Mouse (Mus musculus): ENCODE measurements around the gene Tbx3. TPM values are rescaled to one million over a fixed set of nuclear protein-coding genes. Genes with fewer than 3 reads are reported as not detected.

Tbx3 gene
- polyA plus RNA-seq, 1 experiment = 3.1 TPM

DNA sequence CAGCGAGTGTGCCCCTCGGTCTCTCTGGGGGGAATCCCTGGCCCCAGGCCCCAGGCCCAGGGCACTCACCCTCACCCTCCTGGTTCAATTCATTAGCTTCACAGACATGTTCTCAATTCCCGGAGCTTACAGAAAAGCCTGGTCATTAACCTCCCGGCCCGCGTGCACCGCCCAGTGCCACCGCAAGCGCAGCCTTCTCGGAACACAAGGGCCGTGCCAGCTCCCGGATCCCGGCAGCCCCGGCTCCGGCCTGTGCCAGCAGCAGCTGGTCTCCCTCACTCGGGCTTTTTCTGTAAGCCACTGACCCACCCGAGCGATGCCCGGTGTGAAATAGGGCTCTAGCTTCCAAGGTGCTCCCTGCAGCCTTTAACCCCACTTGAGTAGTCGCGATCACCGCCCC, 43.8 kb upstream of the Tbx3 start:
- no peak overlapping the region for H3K4me2 ChIP-seq (ENCODE audit: low read depth)
- H3K79me2 ChIP-seq (ENCODE audit: control insufficient read depth, insufficient read depth) = no peaks in the 10 kb centered on the region
- H3K36me3 ChIP-seq (ENCODE audit: control insufficient read depth, insufficient read depth) = no peaks in the 10 kb centered on the region
- H3ac ChIP-seq (ENCODE audit: control insufficient read depth, insufficient read length) = no peak overlapping the region
- no peaks in the 10 kb centered on the region for H3K27me3 ChIP-seq (ENCODE audit: control insufficient read depth, insufficient read depth, insufficient read length)
- no peak overlapping the region for H3K4me3 ChIP-seq
- TF ChIP-seq CEBPB (IDR thresholded peaks at IDR 0.05; ENCODE audit: insufficient read depth, poor library complexity, severe bottlenecking) (no peak), TCF12 (IDR thresholded peaks at IDR 0.05; ENCODE audit: insufficient read depth, poor library complexity, severe bottlenecking) (no peak), MAX (IDR thresholded peaks at IDR 0.05; ENCODE audit: low read depth) (no peak), POLR2A (IDR thresholded peaks at IDR 0.05; ENCODE audit: insufficient read length, low read depth) (no peak), E2F4 (IDR thresholded peaks at IDR 0.05; ENCODE audit: insufficient read depth) (no peak)

DNA sequence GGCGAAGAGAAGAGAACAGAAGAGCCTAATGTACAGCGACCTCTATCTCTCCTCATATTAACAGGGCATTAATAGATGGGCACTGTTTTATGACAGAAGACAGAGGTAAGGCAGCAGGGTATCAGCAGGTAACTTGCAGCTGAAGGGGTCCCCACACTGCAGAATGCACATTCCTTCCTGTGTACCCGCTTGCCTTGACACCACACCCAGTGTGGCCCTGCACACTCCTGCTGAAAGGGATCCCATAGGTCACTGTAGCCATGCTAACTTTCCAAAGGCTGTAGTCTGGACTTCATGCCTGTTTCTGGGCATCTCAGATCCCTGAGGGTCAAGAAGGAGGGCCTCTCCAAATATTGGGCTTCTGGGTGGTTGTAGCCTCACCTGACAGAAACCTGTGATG, 42.4 kb upstream of the Tbx3 start:
- H3K4me3 ChIP-seq = no peak overlapping the region
- no peak overlapping the region for H3K4me2 ChIP-seq (ENCODE audit: low read depth)
- TF ChIP-seq REST (IDR thresholded peaks at IDR 0.05; ENCODE audit: insufficient read depth, insufficient read length) (no peak), TCF12 (IDR thresholded peaks at IDR 0.05; ENCODE audit: insufficient read depth, poor library complexity, severe bottlenecking) (no peak), SRF (IDR thresholded peaks at IDR 0.05; ENCODE audit: control insufficient read depth, insufficient read length, low read depth) (no peak), MYOG (IDR thresholded peaks at IDR 0.05; ENCODE audit: control insufficient read depth in 1 of 3, insufficient read depth in 1 of 3, insufficient read length in 2 of 3, low read depth in 2 of 3) (no peak), TCF3 (IDR thresholded peaks at IDR 0.05; ENCODE audit: insufficient read length, low read depth) (no peak), E2F4 (IDR thresholded peaks at IDR 0.05; ENCODE audit: insufficient read depth) (no peak), MYOD1 (IDR thresholded peaks at IDR 0.05; ENCODE audit: control insufficient read depth in 1 of 3, insufficient read length in 2 of 3, low read depth in 2 of 3) (no peak), USF1 (IDR thresholded peaks at IDR 0.05; ENCODE audit: low read depth) (no peak), POLR2A (IDR thresholded peaks at IDR 0.05; ENCODE audit: insufficient read length, low read depth) (no peak), MAX (IDR thresholded peaks at IDR 0.05; ENCODE audit: low read depth) (no peak), CEBPB (IDR thresholded peaks at IDR 0.05; ENCODE audit: insufficient read depth, poor library complexity, severe bottlenecking) (no peak), POLR2AphosphoS2 (IDR thresholded peaks at IDR 0.05; ENCODE audit: insufficient read length, low read depth) (no peak)
- H3K79me2 ChIP-seq (ENCODE audit: control insufficient read depth, insufficient read depth) = no peaks in the 10 kb centered on the region
- H3ac ChIP-seq (ENCODE audit: control insufficient read depth, insufficient read length) = no peak overlapping the region
- no peaks in the 10 kb centered on the region for H3K27me3 ChIP-seq (ENCODE audit: control insufficient read depth, insufficient read depth, insufficient read length)
- no peaks in the 10 kb centered on the region for H3K36me3 ChIP-seq (ENCODE audit: control insufficient read depth, insufficient read depth)

DNA sequence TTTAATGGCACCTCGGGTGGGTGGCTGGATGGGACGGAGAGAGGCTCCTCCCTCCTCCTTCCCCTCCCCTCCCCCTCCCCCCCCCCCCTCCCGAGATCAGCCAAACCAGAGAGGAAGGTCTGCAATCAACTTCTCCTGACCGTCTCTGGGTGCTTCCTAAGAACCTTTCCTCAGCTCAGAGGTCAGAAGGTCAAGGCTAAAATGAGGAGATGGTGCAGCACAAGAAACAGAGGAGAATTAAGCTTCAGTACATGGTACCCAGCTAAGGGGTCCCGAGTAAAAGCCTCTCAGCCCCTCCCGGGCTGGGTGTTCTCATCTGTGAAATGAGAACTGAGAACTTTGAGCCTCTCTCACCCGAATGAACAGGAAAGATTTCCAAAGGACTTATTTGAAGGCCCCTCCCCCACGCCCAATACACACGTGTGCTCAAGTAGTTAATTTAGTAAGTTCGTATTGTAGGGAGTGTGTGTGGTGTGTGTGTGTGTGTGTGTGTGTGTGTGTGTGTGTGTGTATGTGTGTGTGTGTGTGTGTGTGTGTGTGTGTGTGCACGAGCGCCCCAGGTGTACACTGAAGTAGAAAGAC, 41.6 kb upstream of the Tbx3 start:
- Histone ChIP-seq H3K4me3 (no peak overlapping the region), H3ac (ENCODE audit: control insufficient read depth, insufficient read length) (no peak overlapping the region), H3K79me2 (ENCODE audit: control insufficient read depth, insufficient read depth) (no peaks in the 10 kb centered on the region), H3K27me3 (ENCODE audit: control insufficient read depth, insufficient read depth, insufficient read length) (no peaks in the 10 kb centered on the region), H3K4me2 (ENCODE audit: low read depth) (no peak overlapping the region), H3K36me3 (ENCODE audit: control insufficient read depth, insufficient read depth) (no peaks in the 10 kb centered on the region)
- TF ChIP-seq USF1 (IDR thresholded peaks at IDR 0.05; ENCODE audit: low read depth) = no peak

DNA sequence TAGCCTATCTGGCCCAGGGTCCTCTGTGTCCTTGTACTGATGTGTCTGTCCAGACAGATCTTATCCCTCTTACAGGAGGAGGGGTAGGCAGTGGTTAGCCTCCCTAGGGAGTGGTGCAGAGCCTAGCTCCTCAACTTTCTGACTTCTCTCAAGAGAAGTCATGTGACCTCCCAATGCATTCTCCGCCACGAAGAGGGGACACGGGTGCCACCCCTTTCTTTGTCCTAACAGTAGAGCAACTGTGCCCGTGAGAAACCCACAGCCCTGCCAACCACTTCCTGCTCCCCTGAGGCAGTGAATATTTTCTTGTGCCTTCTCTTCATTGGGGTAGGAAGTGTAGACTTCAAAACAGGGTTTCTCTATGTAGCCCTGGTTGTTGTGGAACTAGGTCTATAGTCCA, 36.9 kb upstream of the Tbx3 start:
- H3K27me3 ChIP-seq (ENCODE audit: control insufficient read depth, insufficient read depth, insufficient read length) = no peaks in the 10 kb centered on the region
- no peak overlapping the region for H3ac ChIP-seq (ENCODE audit: control insufficient read depth, insufficient read length)
- no peaks in the 10 kb centered on the region for H3K36me3 ChIP-seq (ENCODE audit: control insufficient read depth, insufficient read depth)
- H3K4me3 ChIP-seq = no peak overlapping the region
- TF ChIP-seq REST (IDR thresholded peaks at IDR 0.05; ENCODE audit: insufficient read depth, insufficient read length) (no peak), MYOG (IDR thresholded peaks at IDR 0.05; ENCODE audit: control insufficient read depth in 1 of 3, insufficient read depth in 1 of 3, insufficient read length in 2 of 3, low read depth in 2 of 3) (no peak), MYOD1 (IDR thresholded peaks at IDR 0.05; ENCODE audit: control insufficient read depth in 1 of 3, insufficient read length in 2 of 3, low read depth in 2 of 3) (no peak), POLR2A (IDR thresholded peaks at IDR 0.05; ENCODE audit: insufficient read length, low read depth) (no peak), MAX (IDR thresholded peaks at IDR 0.05; ENCODE audit: low read depth) (no peak), POLR2AphosphoS2 (IDR thresholded peaks at IDR 0.05; ENCODE audit: insufficient read length, low read depth) (no peak), USF1 (IDR thresholded peaks at IDR 0.05; ENCODE audit: low read depth) (no peak), TCF12 (IDR thresholded peaks at IDR 0.05; ENCODE audit: insufficient read depth, poor library complexity, severe bottlenecking) (no peak), TCF3 (IDR thresholded peaks at IDR 0.05; ENCODE audit: insufficient read length, low read depth) (no peak), E2F4 (IDR thresholded peaks at IDR 0.05; ENCODE audit: insufficient read depth) (no peak), CEBPB (IDR thresholded peaks at IDR 0.05; ENCODE audit: insufficient read depth, poor library complexity, severe bottlenecking) (no peak)
- H3K79me2 ChIP-seq (ENCODE audit: control insufficient read depth, insufficient read depth) = no peaks in the 10 kb centered on the region
- no peak overlapping the region for H3K4me2 ChIP-seq (ENCODE audit: low read depth)

DNA sequence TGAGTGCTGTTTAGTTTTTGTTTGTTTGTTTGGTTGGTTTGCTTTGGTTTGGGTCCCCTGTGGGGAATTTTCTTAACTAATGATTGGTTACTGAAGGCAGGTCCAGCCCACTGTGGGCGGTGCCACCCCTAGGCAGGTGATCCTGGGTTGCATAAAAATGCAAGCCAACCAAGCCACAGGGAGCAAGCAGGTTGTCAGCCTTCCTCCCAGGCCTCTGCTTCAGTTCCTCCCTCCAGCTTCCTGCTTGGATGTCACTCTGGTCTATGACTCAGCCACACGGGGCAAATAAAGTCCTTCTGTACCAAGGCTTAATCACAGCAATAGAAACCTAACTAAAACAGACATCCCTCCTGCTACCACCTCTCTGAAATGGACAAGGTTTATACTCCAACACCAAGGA, 35.6 kb upstream of the Tbx3 start:
- Histone ChIP-seq H3K4me3 (no peak overlapping the region), H3K27me3 (ENCODE audit: control insufficient read depth, insufficient read depth, insufficient read length) (no peaks in the 10 kb centered on the region), H3K79me2 (ENCODE audit: control insufficient read depth, insufficient read depth) (no peaks in the 10 kb centered on the region), H3ac (ENCODE audit: control insufficient read depth, insufficient read length) (no peak overlapping the region), H3K4me2 (ENCODE audit: low read depth) (no peak overlapping the region), H3K36me3 (ENCODE audit: control insufficient read depth, insufficient read depth) (no peaks in the 10 kb centered on the region)
- TF ChIP-seq MYOD1 (IDR thresholded peaks at IDR 0.05; ENCODE audit: control insufficient read depth in 1 of 3, insufficient read length in 2 of 3, low read depth in 2 of 3) (no peak), USF1 (IDR thresholded peaks at IDR 0.05; ENCODE audit: low read depth) (no peak), POLR2AphosphoS2 (IDR thresholded peaks at IDR 0.05; ENCODE audit: insufficient read length, low read depth) (no peak), SRF (IDR thresholded peaks at IDR 0.05; ENCODE audit: control insufficient read depth, insufficient read length, low read depth) (no peak), REST (IDR thresholded peaks at IDR 0.05; ENCODE audit: insufficient read depth, insufficient read length) (no peak), CEBPB (IDR thresholded peaks at IDR 0.05; ENCODE audit: insufficient read depth, poor library complexity, severe bottlenecking) (no peak), MAX (IDR thresholded peaks at IDR 0.05; ENCODE audit: low read depth) (no peak), E2F4 (IDR thresholded peaks at IDR 0.05; ENCODE audit: insufficient read depth) (no peak), POLR2A (IDR thresholded peaks at IDR 0.05; ENCODE audit: insufficient read length, low read depth) (no peak), TCF3 (IDR thresholded peaks at IDR 0.05; ENCODE audit: insufficient read length, low read depth) (no peak), TCF12 (IDR thresholded peaks at IDR 0.05; ENCODE audit: insufficient read depth, poor library complexity, severe bottlenecking) (no peak), MYOG (IDR thresholded peaks at IDR 0.05; ENCODE audit: control insufficient read depth in 1 of 3, insufficient read depth in 1 of 3, insufficient read length in 2 of 3, low read depth in 2 of 3) (no peak)

All from myocyte (in vitro differentiated cells).